Mouse (Mus musculus): ENCODE data around the gene Chac1. TPM values are rescaled to one million over a fixed set of nuclear protein-coding genes. Genes with fewer than 3 reads are reported as not detected.
A peak's percentile ranks its signal among the peaks of the same experiment; 100 is the strongest.

The Chac1 gene
- total and polyA plus RNA-seq, 2 experiments from 2014 or later: 0.11 to 0.52 TPM

- Histone ChIP-seq H3K4me1 (ENCODE audit: control insufficient read depth, insufficient read depth) (peaks cover 14% of the 10 kb centered on the region; the same call in 1 of the 2 replicates), H3K27me3 (ENCODE audit: control insufficient read depth, insufficient read depth, low read length) (peaks cover 63% of the 10 kb centered on the region), H3K9me3 (replicated peaks; ENCODE audit: control insufficient read depth, low read length) (no peaks in the 10 kb centered on the region), H3K9ac (replicated peaks; ENCODE audit: low read depth, low read length) (no peak overlapping the region), H3K4me3 (ENCODE audit: low read depth, low read length) (no peak overlapping the region), H3K4me2 (ENCODE audit: low read depth, low read length) (peak overlapping the region; percentile 76), H3K36me3 (replicated peaks; ENCODE audit: control insufficient read depth, insufficient read depth, low read length) (peaks cover 9% of the 10 kb centered on the region), H3K27ac (ENCODE audit: low read depth) (no peak overlapping the region)
- DNase-seq (ENCODE audit: low spot score) (no peak), ATAC-seq (ENCODE audit: insufficient read depth, low read depth) (no peak)
- TF ChIP-seq EP300 (IDR thresholded peaks at IDR 0.05; ENCODE audit: low read depth) (no peak), CTCF (IDR thresholded peaks at IDR 0.05; ENCODE audit: low read depth) (no peak)
- 61% methylated on average over 3 of the region's 3 CpGs for WGBS
These were observed 21.8 kb upstream of the Chac1 start for GRCm38 (mm10) chr2:119329123-119329817.

DNA sequence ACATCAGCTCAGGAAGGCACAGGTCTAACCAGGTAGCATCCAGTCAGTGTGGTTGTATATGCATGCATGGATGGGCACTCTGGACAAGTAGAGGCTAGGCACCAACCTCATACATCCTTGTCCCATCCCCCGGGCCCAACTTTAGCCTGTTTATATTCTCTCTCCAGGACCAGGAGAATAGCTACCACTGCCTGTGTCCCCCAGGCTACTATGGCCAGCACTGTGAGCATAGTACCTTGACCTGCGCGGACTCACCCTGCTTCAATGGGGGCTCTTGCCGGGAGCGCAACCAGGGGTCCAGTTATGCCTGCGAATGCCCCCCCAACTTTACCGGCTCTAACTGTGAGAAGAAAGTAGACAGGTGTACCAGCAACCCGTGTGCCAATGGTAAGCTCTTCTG lies 20.2 kb upstream of the Chac1 start:
- Histone ChIP-seq H3K27ac (ENCODE audit: low read depth) (no peak overlapping the region), H3K4me3 (ENCODE audit: low read depth, low read length) (no peak overlapping the region), H3K4me1 (ENCODE audit: control insufficient read depth, insufficient read depth) (0 out of 2 replicates have a peak, but pooled peaks cover 3% of the 10 kb centered on the region), H3K27me3 (ENCODE audit: control insufficient read depth, insufficient read depth, low read length) (peaks cover 48% of the 10 kb centered on the region), H3K4me2 (ENCODE audit: low read depth, low read length) (peak overlapping the region; percentile 24), H3K9me3 (replicated peaks; ENCODE audit: control insufficient read depth, low read length) (no peaks in the 10 kb centered on the region), H3K36me3 (replicated peaks; ENCODE audit: control insufficient read depth, insufficient read depth, low read length) (peaks cover 9% of the 10 kb centered on the region), H3K9ac (replicated peaks; ENCODE audit: low read depth, low read length) (no peak overlapping the region)
- TF ChIP-seq EP300 (IDR thresholded peaks at IDR 0.05; ENCODE audit: low read depth): no peak
- no peak for TF ChIP-seq CTCF (IDR thresholded peaks at IDR 0.05; ENCODE audit: low read depth)
- no peak for ATAC-seq (ENCODE audit: insufficient read depth, low read depth)
- DNase-seq (ENCODE audit: low spot score): no peak
- WGBS: 88% methylated on average over 8 of the region's 8 CpGs

DNA sequence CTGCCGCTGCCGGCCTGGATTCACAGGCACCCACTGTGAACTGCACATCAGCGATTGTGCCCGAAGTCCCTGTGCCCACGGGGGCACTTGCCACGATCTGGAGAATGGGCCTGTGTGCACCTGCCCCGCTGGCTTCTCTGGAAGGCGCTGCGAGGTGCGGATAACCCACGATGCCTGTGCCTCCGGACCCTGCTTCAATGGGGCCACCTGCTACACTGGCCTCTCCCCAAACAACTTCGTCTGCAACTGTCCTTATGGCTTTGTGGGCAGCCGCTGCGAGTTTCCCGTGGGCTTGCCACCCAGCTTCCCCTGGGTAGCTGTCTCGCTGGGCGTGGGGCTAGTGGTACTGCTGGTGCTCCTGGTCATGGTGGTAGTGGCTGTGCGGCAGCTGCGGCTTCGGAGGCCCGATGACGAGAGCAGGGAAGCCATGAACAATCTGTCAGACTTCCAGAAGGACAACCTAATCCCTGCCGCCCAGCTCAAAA lies 18.8 kb upstream of the Chac1 start:
- 0 out of 2 replicates have a peak overlapping the region, but pooled peaks have one; percentile 5 for H3K4me3 ChIP-seq (ENCODE audit: low read depth, low read length)
- H3K27ac ChIP-seq (ENCODE audit: low read depth): no peak overlapping the region
- H3K4me1 ChIP-seq (ENCODE audit: control insufficient read depth, insufficient read depth): peaks cover 4% of the 10 kb centered on the region; the same call in 1 of the 2 replicates
- peak overlapping the region; percentile 8 for H3K4me2 ChIP-seq (ENCODE audit: low read depth, low read length)
- 55% methylated on average over 24 of the region's 24 CpGs for WGBS
- H3K36me3 ChIP-seq (replicated peaks; ENCODE audit: control insufficient read depth, insufficient read depth, low read length): peaks cover 9% of the 10 kb centered on the region
- H3K9me3 ChIP-seq (replicated peaks; ENCODE audit: control insufficient read depth, low read length): no peaks in the 10 kb centered on the region
- ATAC-seq (ENCODE audit: insufficient read depth, low read depth) (no peak), DNase-seq (ENCODE audit: low spot score) (no peak)
- TF ChIP-seq EP300 (IDR thresholded peaks at IDR 0.05; ENCODE audit: low read depth) (no peak), CTCF (IDR thresholded peaks at IDR 0.05; ENCODE audit: low read depth) (no peak)
- peaks cover 35% of the 10 kb centered on the region for H3K27me3 ChIP-seq (ENCODE audit: control insufficient read depth, insufficient read depth, low read length)
- H3K9ac ChIP-seq (replicated peaks; ENCODE audit: low read depth, low read length): no peak overlapping the region

DNA sequence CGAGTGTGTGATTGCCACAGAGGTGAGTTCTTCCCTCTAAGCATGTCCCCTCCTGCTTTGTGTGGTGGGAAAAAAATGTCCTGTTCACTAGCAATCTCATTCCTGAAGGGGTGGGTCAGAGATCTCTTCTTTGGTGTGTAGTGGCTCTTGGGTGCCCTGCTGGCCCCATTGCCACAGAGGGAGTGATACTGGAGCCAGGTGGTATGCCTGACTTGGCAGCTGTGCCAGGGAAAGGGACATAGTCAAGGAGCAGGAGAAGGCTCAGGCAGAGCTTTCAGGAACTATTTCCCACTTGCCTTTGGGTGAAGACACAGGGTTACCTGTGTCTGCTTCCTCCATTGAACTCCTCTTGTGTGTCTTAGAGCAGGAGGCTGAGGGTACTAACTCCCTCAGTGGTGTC lies 16.9 kb upstream of the Chac1 start:
- H3K27ac ChIP-seq (ENCODE audit: low read depth): no peak overlapping the region
- DNase-seq (ENCODE audit: low spot score): no peak
- WGBS: 29% methylated on average over 1 of the region's 1 CpGs
- H3K4me3 ChIP-seq (ENCODE audit: low read depth, low read length): no peak overlapping the region
- H3K27me3 ChIP-seq (ENCODE audit: control insufficient read depth, insufficient read depth, low read length): peaks cover 16% of the 10 kb centered on the region
- no peak overlapping the region for H3K9ac ChIP-seq (replicated peaks; ENCODE audit: low read depth, low read length)
- H3K9me3 ChIP-seq (replicated peaks; ENCODE audit: control insufficient read depth, low read length): no peaks in the 10 kb centered on the region
- peaks cover 9% of the 10 kb centered on the region for H3K36me3 ChIP-seq (replicated peaks; ENCODE audit: control insufficient read depth, insufficient read depth, low read length)
- H3K4me1 ChIP-seq (ENCODE audit: control insufficient read depth, insufficient read depth): peaks cover 7% of the 10 kb centered on the region; the same call in 1 of the 2 replicates
- TF ChIP-seq CTCF (IDR thresholded peaks at IDR 0.05; ENCODE audit: low read depth) (no peak), EP300 (IDR thresholded peaks at IDR 0.05; ENCODE audit: low read depth) (no peak)
- ATAC-seq (ENCODE audit: insufficient read depth, low read depth): no peak
- H3K4me2 ChIP-seq (ENCODE audit: low read depth, low read length): peak overlapping the region; percentile 40; the same call in 1 of the 2 replicates

- Histone ChIP-seq H3K27me3 (ENCODE audit: control insufficient read depth, insufficient read depth, low read length) (peaks cover 12% of the 10 kb centered on the region), H3K4me3 (ENCODE audit: low read depth, low read length) (no peak overlapping the region), H3K36me3 (replicated peaks; ENCODE audit: control insufficient read depth, insufficient read depth, low read length) (peaks cover 9% of the 10 kb centered on the region), H3K4me1 (ENCODE audit: control insufficient read depth, insufficient read depth) (peaks cover 7% of the 10 kb centered on the region; the same call in 1 of the 2 replicates), H3K9me3 (replicated peaks; ENCODE audit: control insufficient read depth, low read length) (no peaks in the 10 kb centered on the region), H3K27ac (ENCODE audit: low read depth) (peak overlapping the region; percentile 34; the same call in 1 of the 2 replicates), H3K9ac (replicated peaks; ENCODE audit: low read depth, low read length) (no peak overlapping the region), H3K4me2 (ENCODE audit: low read depth, low read length) (peak overlapping the region; percentile 16; the same call in 1 of the 2 replicates)
- ATAC-seq (ENCODE audit: insufficient read depth, low read depth) (no peak), DNase-seq (ENCODE audit: low spot score) (no peak)
- no peak for TF ChIP-seq CTCF (IDR thresholded peaks at IDR 0.05; ENCODE audit: low read depth)
- TF ChIP-seq EP300 (IDR thresholded peaks at IDR 0.05; ENCODE audit: low read depth): no peak
- WGBS: 70% methylated on average over 7 of the region's 7 CpGs
These were observed 16.0 kb upstream of the Chac1 start for GRCm38 (mm10) chr2:119334964-119335525.
